Mouse (Mus musculus): ENCODE measurements around the gene Srrd.

- no peak for TF ChIP-seq POLR2A (IDR thresholded peaks at IDR 0.05; ENCODE audit: borderline replicate concordance, control insufficient read depth, low read depth, low read length)
- TF ChIP-seq CTCF (IDR thresholded peaks at IDR 0.05; ENCODE audit: control insufficient read depth, insufficient read depth, low read length): no peak
Measured at GRCm38 (mm10) chr5:112368666-112369065, 25.8 kb upstream of the Srrd start.
